Mouse (Mus musculus) limb, embryonic 15.5 days (tissue): ENCODE data around the gene Lzic. TPM values are rescaled to one million over a fixed set of nuclear protein-coding genes. Genes with fewer than 3 reads are reported as not detected.
A peak's percentile ranks its signal among the peaks of the same experiment; 100 is the strongest.

Experiments
- ATAC-seq: fragments of 200-750 bp; cut with Nextera tagmentation; 2 replicates; pipeline ENCODE4 v1.8.0; 2017; ENCODE audit warnings: low read depth, moderate TSS enrichment; ENCODE audit not compliant: insufficient number of reproducible peaks, low FRiP score, low TSS enrichment
- H3K27ac ChIP-seq: fragments of 300-500 bp; sonication (generic); 2 replicates; pipeline ENCODE4 v1.5.1; 2015; ENCODE audit warnings: moderate library complexity, mild to moderate bottlenecking, inconsistent platforms
- H3K27me3 ChIP-seq: fragments of 300-500 bp; sonication (generic); 2 replicates; pipeline ENCODE4 v1.6.1; 2015; ENCODE audit warnings: inconsistent platforms
- H3K36me3 ChIP-seq: fragments of 300-500 bp; sonication (generic); 2 replicates; pipeline ENCODE4 v1.6.1; 2015; ENCODE audit warnings: inconsistent platforms
- H3K4me1 ChIP-seq: fragments of 300-500 bp; sonication (generic); 2 replicates; pipeline ENCODE4 v1.6.1; 2015; ENCODE audit warnings: inconsistent platforms
- H3K4me2 ChIP-seq: fragments of 300-500 bp; sonication (generic); 2 replicates; pipeline ENCODE4 v1.6.1; 2015; ENCODE audit warnings: mild to moderate bottlenecking, inconsistent platforms
- H3K4me3 ChIP-seq: fragments of 300-500 bp; sonication (generic); 2 replicates; pipeline ENCODE4 v1.5.1; 2015; ENCODE audit warnings: mild to moderate bottlenecking, inconsistent platforms
- H3K9ac ChIP-seq: fragments of 300-500 bp; sonication (generic); 2 replicates; pipeline ENCODE4 v1.6.1; 2015; ENCODE audit warnings: inconsistent platforms
- H3K9me3 ChIP-seq: fragments of 300-500 bp; sonication (generic); 2 replicates; pipeline ENCODE4 v1.6.1; 2016; ENCODE audit warnings: inconsistent platforms
- WGBS: fragments of 180-500 bp; shearing (Covaris S2); methylation state at CpG from one replicate; pipeline ENCODE4 v1.1.7; 2015; 5-methylcytosine and 5-hydroxymethylcytosine counted together
- polyA plus RNA-seq: library from polyadenylated mRNA; unstranded; fragments of >200 nt; fragmentation: Nextera tagmentation; extraction: Ambion mirVana; gene quantifications from 2 replicates; pipeline ENCODE4 v1.2.1, GENCODE M21; 2015

The Lzic gene
- 42.4 and 46.1 TPM in 2 replicates for polyA plus RNA-seq

GRCm38 (mm10) chr4:149485053-149485824 lies at the start of gene Lzic, which contains the start of gene Nmnat1:
Lzic (plus strand) TSS chr4:149485229.
Nmnat1 (minus strand) TSS chr4:149485202.
- H3K9me3 ChIP-seq = no peaks in the 10 kb centered on the region
- H3K9ac ChIP-seq = peak within 1 kb of the TSS; percentile 68
- peaks cover 21% of the 10 kb centered on the region for H3K4me1 ChIP-seq
- no peaks in the 10 kb centered on the region for H3K27me3 ChIP-seq
- peak within 1 kb of the TSS; percentile 65 for H3K4me2 ChIP-seq
- peak within 1 kb of the TSS; percentile 65 for H3K4me3 ChIP-seq
- WGBS = 0% methylated on average over 60 of the region's 60 CpGs
- peaks cover 34% of the 10 kb centered on the region for H3K36me3 ChIP-seq
- peak within 1 kb of the TSS; percentile 80 for H3K27ac ChIP-seq
- peak; percentile 94 for ATAC-seq

GRCm38 (mm10) chr4:149440576-149440975 lies 44.5 kb upstream of the Lzic start:
- Histone ChIP-seq H3K27ac (no peak overlapping the region), H3K4me2 (no peak overlapping the region), H3K9ac (no peak overlapping the region)

GRCm38 (mm10) chr4:149442436-149442835 lies 42.6 kb upstream of the Lzic start:
- Histone ChIP-seq H3K9ac (no peak overlapping the region), H3K36me3 (no peaks in the 10 kb centered on the region), H3K27ac (peak overlapping the region; percentile 28), H3K4me2 (no peak overlapping the region), H3K4me3 (no peak overlapping the region), H3K27me3 (no peaks in the 10 kb centered on the region), H3K4me1 (peaks cover 27% of the 10 kb centered on the region; the same call in 1 of the 2 replicates), H3K9me3 (no peaks in the 10 kb centered on the region)
- ATAC-seq = no peak
- WGBS = 26% methylated on average over 3 of the region's 3 CpGs

More at GRCm38 (mm10) chr4:149440576-149440975, 44.5 kb upstream of the Lzic start:
- H3K36me3 ChIP-seq = no peaks in the 10 kb centered on the region
- H3K27me3 ChIP-seq = no peaks in the 10 kb centered on the region
- 45% methylated on average over 8 of the region's 8 CpGs for WGBS
- H3K4me3 ChIP-seq = no peak overlapping the region
- H3K9me3 ChIP-seq = no peaks in the 10 kb centered on the region
- ATAC-seq = 0 out of 2 replicates have a peak, but pooled peaks have one; percentile 32
- peaks cover 19% of the 10 kb centered on the region; the same call in 1 of the 2 replicates for H3K4me1 ChIP-seq

GRCm38 (mm10) chr4:149444465-149444864 lies 40.6 kb upstream of the Lzic start:
- no peak overlapping the region for H3K4me2 ChIP-seq
- no peak for ATAC-seq

GRCm38 (mm10) chr4:149444964-149445701 lies 39.9 kb upstream of the Lzic start:
- no peaks in the 10 kb centered on the region for H3K9me3 ChIP-seq
- ATAC-seq = peak; percentile 93
- peak overlapping the region; percentile 65 for H3K4me2 ChIP-seq
- peaks cover 27% of the 10 kb centered on the region; the same call in 1 of the 2 replicates for H3K4me1 ChIP-seq
- H3K27ac ChIP-seq = peak overlapping the region; percentile 95
- WGBS = under 1% methylated on average over 36 of the region's 36 CpGs
- H3K9ac ChIP-seq = peak overlapping the region; percentile 47
- H3K27me3 ChIP-seq = no peaks in the 10 kb centered on the region
- peak overlapping the region; percentile 37 for H3K4me3 ChIP-seq
- H3K36me3 ChIP-seq = no peaks in the 10 kb centered on the region

More at GRCm38 (mm10) chr4:149444465-149444864, 40.6 kb upstream of the Lzic start:
- Histone ChIP-seq H3K9ac (no peak overlapping the region), H3K36me3 (no peaks in the 10 kb centered on the region), H3K27me3 (no peaks in the 10 kb centered on the region), H3K27ac (peak overlapping the region; percentile 95; the same call in 1 of the 2 replicates), H3K4me3 (no peak overlapping the region), H3K9me3 (no peaks in the 10 kb centered on the region), H3K4me1 (peaks cover 27% of the 10 kb centered on the region; the same call in 1 of the 2 replicates)
- WGBS = 66% methylated on average over 1 of the region's 1 CpGs

GRCm38 (mm10) chr4:149445868-149446267 lies 39.2 kb upstream of the Lzic start:
- H3K27ac ChIP-seq = peak overlapping the region; percentile 95
- H3K4me2 ChIP-seq = peak overlapping the region; percentile 65
- H3K9me3 ChIP-seq = no peaks in the 10 kb centered on the region
- WGBS = 5% methylated on average over 11 of the region's 11 CpGs
- ATAC-seq = no peak
- peak overlapping the region; percentile 37; the same call in 1 of the 2 replicates for H3K4me3 ChIP-seq
- H3K27me3 ChIP-seq = no peaks in the 10 kb centered on the region
- H3K36me3 ChIP-seq = no peaks in the 10 kb centered on the region
- peaks cover 22% of the 10 kb centered on the region; the same call in 1 of the 2 replicates for H3K4me1 ChIP-seq
- no peak overlapping the region for H3K9ac ChIP-seq

- Histone ChIP-seq H3K9ac (no peak overlapping the region), H3K27ac (peak overlapping the region; percentile 95), H3K36me3 (no peaks in the 10 kb centered on the region), H3K4me1 (peaks cover 19% of the 10 kb centered on the region; the same call in 1 of the 2 replicates), H3K4me3 (no peak overlapping the region), H3K9me3 (no peaks in the 10 kb centered on the region), H3K27me3 (no peaks in the 10 kb centered on the region), H3K4me2 (peak overlapping the region; percentile 65)
- no peak for ATAC-seq
- 58% methylated on average over 1 of the region's 1 CpGs for WGBS
Observed at GRCm38 (mm10) chr4:149446309-149446708, 38.7 kb upstream of the Lzic start.

- H3K9ac ChIP-seq = no peak overlapping the region
- peaks cover 7% of the 10 kb centered on the region; the same call in 1 of the 2 replicates for H3K4me1 ChIP-seq
- 81% methylated on average over 3 of the region's 3 CpGs for WGBS
- H3K9me3 ChIP-seq = no peaks in the 10 kb centered on the region
- ATAC-seq = no peak
- H3K27ac ChIP-seq = no peak overlapping the region
- H3K4me3 ChIP-seq = no peak overlapping the region
- H3K27me3 ChIP-seq = no peaks in the 10 kb centered on the region
- H3K4me2 ChIP-seq = no peak overlapping the region
- H3K36me3 ChIP-seq = no peaks in the 10 kb centered on the region
Observed at GRCm38 (mm10) chr4:149450636-149451035, 34.4 kb upstream of the Lzic start.

- no peaks in the 10 kb centered on the region for H3K27me3 ChIP-seq
- no peak for ATAC-seq
- H3K4me1 ChIP-seq = no peaks in the 10 kb centered on the region
- H3K9ac ChIP-seq = no peak overlapping the region
- no peak overlapping the region for H3K4me2 ChIP-seq
- WGBS = 79% methylated on average over 4 of the region's 4 CpGs
- H3K4me3 ChIP-seq = no peak overlapping the region
- H3K9me3 ChIP-seq = no peaks in the 10 kb centered on the region
- no peaks in the 10 kb centered on the region for H3K36me3 ChIP-seq
- H3K27ac ChIP-seq = no peak overlapping the region
Observed at GRCm38 (mm10) chr4:149453656-149454055, 31.4 kb upstream of the Lzic start.

GRCm38 (mm10) chr4:149454263-149454662 lies 30.8 kb upstream of the Lzic start:
- ATAC-seq = no peak
- WGBS = 80% methylated on average over 17 of the region's 17 CpGs
- H3K9me3 ChIP-seq = no peaks in the 10 kb centered on the region
- no peaks in the 10 kb centered on the region for H3K36me3 ChIP-seq
- no peak overlapping the region for H3K4me2 ChIP-seq
- no peaks in the 10 kb centered on the region for H3K27me3 ChIP-seq
- no peak overlapping the region for H3K9ac ChIP-seq
- no peak overlapping the region for H3K4me3 ChIP-seq
- H3K27ac ChIP-seq = no peak overlapping the region
- no peaks in the 10 kb centered on the region for H3K4me1 ChIP-seq

- Histone ChIP-seq H3K27me3 (no peaks in the 10 kb centered on the region), H3K4me2 (no peak within 1 kb of the TSS), H3K9ac (no peak within 1 kb of the TSS), H3K36me3 (no peaks in the 10 kb centered on the region), H3K4me3 (no peak within 1 kb of the TSS), H3K9me3 (no peaks in the 10 kb centered on the region), H3K27ac (no peak within 1 kb of the TSS), H3K4me1 (no peaks in the 10 kb centered on the region)
- ATAC-seq = no peak
- WGBS = 61% methylated on average over 8 of the region's 8 CpGs
Observed at GRCm38 (mm10) chr4:149454879-149455278, 30.1 kb upstream of the Lzic start, which contains the start of gene Rbp7. Rbp7 (minus strand) TSS chr4:149454978.
